Mouse (Mus musculus) erythroblast, embryonic 14.5 days (primary cell): ENCODE results near the gene Axl.

Experiments used
- GATA1 ChIP-seq: IDR thresholded peaks from 2 replicates; pipeline ENCODE4 v1.6.1; 2012; ENCODE audit warnings: low read length, inconsistent platforms, mixed read lengths
- TAL1 ChIP-seq: IDR thresholded peaks from 3 replicates; pipeline ENCODE4 v1.6.1; 2012; ENCODE audit warnings: low read length, inconsistent platforms, mixed read lengths

- TF ChIP-seq GATA1 (no peak), TAL1 (no peak)
These were observed 72.7 kb downstream of the Axl start for GRCm38 (mm10) chr7:25715731-25716271.
